12 mouse cellular contexts compared by ENCODE assay signal in genomic region chr3:51907113-51907860, GRCm38 (mm10).
A peak's percentile ranks its signal among the peaks of the same experiment; 100 is the strongest.
DNase-seq lines count a peak whose midpoint lies in the region; ATAC-seq and TF ChIP-seq lines count a peak whose summit lies in the region.
"Had no signal": no experiment of that assay in that cellular context is flagged by ENCODE, and none has a peak within 500 bp of the region (broad histone marks: within the 10 kb centered on the region; RNA-seq: fewer than 3 reads in every experiment).

No protein-coding gene starts in this region.

- ATAC-seq in lung, embryonic 16.5 days (ENCODE audit: low read depth) = 0 out of 2 replicates have a peak, but pooled peaks have one; percentile 23
- 0 out of 2 replicates have a peak, but pooled peaks have one; percentile 50 for ATAC-seq in embryonic facial prominence, embryonic 12.5 days (ENCODE audit: insufficient number of reproducible peaks, insufficient read depth, low FRiP score, low TSS enrichment)
- no peak; the same call in 1 of the 2 replicates for ATAC-seq in midbrain, embryonic 14.5 days (ENCODE audit: low FRiP score, low TSS enrichment)
- ATAC-seq: Patski had no signal

- H3K27me3 ChIP-seq in heart, embryonic 10.5 days (ENCODE audit: insufficient read depth, poor library complexity, severe bottlenecking) = no peaks in the 10 kb centered on the region
- H3K27me3 ChIP-seq in lung, embryonic 16.5 days (ENCODE audit: control insufficient read depth, insufficient read depth, low read depth, low read length) = no peaks in the 10 kb centered on the region
- H3K27me3 ChIP-seq in embryonic facial prominence, embryonic 12.5 days = no peaks in the 10 kb centered on the region
- H3K27me3 ChIP-seq in midbrain, embryonic 14.5 days (ENCODE audit: control insufficient read depth, insufficient read depth, low read length) = peaks cover 7% of the 10 kb centered on the region; the same call in 1 of the 2 replicates
- H3K27me3 ChIP-seq: liver, embryonic 13.5 days; Patski had no signal

- H3K27ac ChIP-seq in heart, embryonic 10.5 days = peak overlapping the region; percentile 76
- H3K27ac ChIP-seq in lung, embryonic 16.5 days (ENCODE audit: low read length) = peak overlapping the region; percentile 20
- H3K27ac ChIP-seq in embryonic facial prominence, embryonic 12.5 days = no peak overlapping the region
- H3K27ac ChIP-seq in midbrain, embryonic 14.5 days (replicated peaks; ENCODE audit: low read depth, low read length) = no peak overlapping the region
- H3K27ac ChIP-seq: liver, embryonic 13.5 days had no signal

- H3K9me3 ChIP-seq in heart, embryonic 10.5 days = no peaks in the 10 kb centered on the region
- no peaks in the 10 kb centered on the region for H3K9me3 ChIP-seq in lung, embryonic 16.5 days (ENCODE audit: control insufficient read depth, low read length)
- H3K9me3 ChIP-seq in embryonic facial prominence, embryonic 12.5 days = no peaks in the 10 kb centered on the region
- no peaks in the 10 kb centered on the region for H3K9me3 ChIP-seq in midbrain, embryonic 14.5 days (ENCODE audit: control insufficient read depth, low read length)
- H3K9me3 ChIP-seq: liver, embryonic 13.5 days had no signal

- H3K4me2 ChIP-seq in lung, embryonic 16.5 days (ENCODE audit: low read depth, low read length) = no peak overlapping the region
- H3K4me2 ChIP-seq in embryonic facial prominence, embryonic 12.5 days (replicated peaks) = no peak overlapping the region
- H3K4me2 ChIP-seq in midbrain, embryonic 14.5 days (ENCODE audit: low read length) = no peak overlapping the region
- H3K4me2 ChIP-seq: liver, embryonic 13.5 days had no signal

- H3K4me1 ChIP-seq in heart, embryonic 10.5 days = peaks cover 45% of the 10 kb centered on the region
- H3K4me1 ChIP-seq in lung, embryonic 16.5 days (replicated peaks; ENCODE audit: control insufficient read depth, insufficient read depth, low read length) = peaks cover 32% of the 10 kb centered on the region
- no peaks in the 10 kb centered on the region for H3K4me1 ChIP-seq in lung, adult 2 months (ENCODE audit: control insufficient read depth, insufficient read depth, low read length)
- H3K4me1 ChIP-seq in embryonic facial prominence, embryonic 12.5 days = peaks cover 30% of the 10 kb centered on the region
- peaks cover 16% of the 10 kb centered on the region for H3K4me1 ChIP-seq in midbrain, embryonic 14.5 days (ENCODE audit: control insufficient read depth, insufficient read depth, low read length)

- no peak overlapping the region for H3K9ac ChIP-seq in lung, embryonic 16.5 days (ENCODE audit: low read length)
- H3K9ac ChIP-seq in embryonic facial prominence, embryonic 12.5 days = no peak overlapping the region
- no peak overlapping the region for H3K9ac ChIP-seq in midbrain, embryonic 14.5 days (replicated peaks; ENCODE audit: low read length)
- H3K9ac ChIP-seq: liver, embryonic 13.5 days had no signal

- H3K4me3 ChIP-seq in heart, embryonic 10.5 days = no peak overlapping the region
- no peak overlapping the region for H3K4me3 ChIP-seq in lung, embryonic 16.5 days (ENCODE audit: low read length)
- H3K4me3 ChIP-seq in lung, adult 2 months (replicated peaks; ENCODE audit: extremely low read depth, low read depth, low read length) = no peak overlapping the region
- H3K4me3 ChIP-seq in embryonic facial prominence, embryonic 12.5 days = no peak overlapping the region
- H3K4me3 ChIP-seq in midbrain, embryonic 14.5 days (replicated peaks; ENCODE audit: low read depth, low read length) = no peak overlapping the region
- H3K4me3 ChIP-seq: liver, embryonic 13.5 days had no signal

- TF ChIP-seq POLR2A in lung, adult 2 months (IDR thresholded peaks at IDR 0.05; ENCODE audit: borderline replicate concordance, extremely low read depth, low read depth, low read length) = no peak

- TF ChIP-seq CTCF in lung, adult 2 months (IDR thresholded peaks at IDR 0.05; ENCODE audit: insufficient read depth, low read length) = no peak

- no peaks in the 10 kb centered on the region for H3K36me3 ChIP-seq in heart, embryonic 10.5 days
- no peaks in the 10 kb centered on the region for H3K36me3 ChIP-seq in lung, embryonic 16.5 days (ENCODE audit: control insufficient read depth, insufficient read depth, low read length)
- no peaks in the 10 kb centered on the region for H3K36me3 ChIP-seq in embryonic facial prominence, embryonic 12.5 days
- no peaks in the 10 kb centered on the region for H3K36me3 ChIP-seq in midbrain, embryonic 14.5 days (ENCODE audit: control insufficient read depth, insufficient read depth, low read length)
- H3K36me3 ChIP-seq: liver, embryonic 13.5 days had no signal

- no peak for DNase-seq in heart, embryonic 10.5 days (ENCODE audit: low spot score)
- no peak for DNase-seq in heart, postnatal 4 days
- no peak for DNase-seq in lung, adult 2 months
- peak; percentile 39 for DNase-seq in midbrain, embryonic 14.5 days
- no peak for DNase-seq in T-cell, adult 2 months (ENCODE audit: low spot score)
- no peak for DNase-seq in cerebellum, adult 9-11 months
- DNase-seq: adrenal gland, adult 8-10 months; liver, embryonic 13.5 days; thymus, postnatal 25 days had no signal

- 49% methylated on average over 10 of the region's 10 CpGs for WGBS in heart, embryonic 10.5 days
- 64% methylated on average over 10 of the region's 10 CpGs for WGBS in lung, embryonic 16.5 days
- WGBS in lung, adult 2 months = 78% methylated on average over 10 of the region's 10 CpGs
- 61% methylated on average over 10 of the region's 10 CpGs for whole genome bisulfite sequencing in embryonic facial prominence, embryonic 12.5 days
- WGBS in midbrain, embryonic 14.5 days = 29% methylated on average over 10 of the region's 10 CpGs

Comparison
In these comparisons a context has a peak if more than half of its experiments do, and no peak if none do; other contexts are left out.
1. H3K27ac ChIP-seq: peak in heart, embryonic 10.5 days (single experiment) and lung, embryonic 16.5 days (single experiment); none in embryonic facial prominence, embryonic 12.5 days (single experiment) and midbrain, embryonic 14.5 days (single experiment).